Mouse (Mus musculus): Measurements from ENCODE around the gene Clic1. TPM values are rescaled to one million over a fixed set of nuclear protein-coding genes. Genes with fewer than 3 reads are reported as not detected.
"Not testable (repeated sequence)": the region's sequence is repeated elsewhere in the genome, so short reads cannot be mapped to it uniquely, and the experiment has no call there.

Clic1 gene
- total RNA-seq (2021): 10 to 100 TPM in 1 of 2 experiments, 1 to 10 TPM in 1; 9.1 to 10.2 TPM
- long read RNA-seq, experiment 1, transcript Clic1-201 (6 exons, 1,466 nt): major isoform, 15 of 16 reads
- long read RNA-seq, experiment 1, partial matches to known transcripts: 1 of 16 reads
- long read RNA-seq, experiment 1, other reads (novel, unspliced or antisense): 0 of 16 reads
- long read RNA-seq, experiment 2, transcript Clic1-201 (6 exons, 1,466 nt): major isoform, 9 of 9 reads
- long read RNA-seq, experiment 2, partial matches to known transcripts: 0 of 9 reads
- long read RNA-seq, experiment 2, other reads (novel, unspliced or antisense): 0 of 9 reads

GRCm38 (mm10) chr17:35049561-35050016, at the start of gene Clic1:
Gene Clic1 (plus strand): TSS chr17:35049966.
- DNase-seq (ENCODE audit: low spot score in 2 of 2): no peak

GRCm38 (mm10) chr17:35000717-35001451, 48.9 kb upstream of the Clic1 start, which contains the start of gene Vars:
Gene Vars (plus strand): TSS chr17:35000987.
- DNase-seq (ENCODE audit: low spot score in 2 of 2): peak; percentile 67 to 78

GRCm38 (mm10) chr17:35001452-35002152, 48.2 kb upstream of the Clic1 start:
- DNase-seq (ENCODE audit: low spot score in 2 of 2): peak; percentile 25 to 28

GRCm38 (mm10) chr17:35002153-35002865, 47.5 kb upstream of the Clic1 start:
- DNase-seq (ENCODE audit: low spot score in 2 of 2): no peak

GRCm38 (mm10) chr17:35003022-35003838, 46.5 kb upstream of the Clic1 start:
- no peak for DNase-seq (ENCODE audit: low spot score in 2 of 2)

GRCm38 (mm10) chr17:35004075-35004717, 45.6 kb upstream of the Clic1 start:
- DNase-seq (ENCODE audit: low spot score in 2 of 2): no peak

- DNase-seq (ENCODE audit: low spot score in 2 of 2): no peak
These were observed 44.6 kb upstream of the Clic1 start for GRCm38 (mm10) chr17:35005158-35005557.

GRCm38 (mm10) chr17:35005902-35006301, 43.9 kb upstream of the Clic1 start:
- not testable (repeated sequence) for DNase-seq (ENCODE audit: low spot score in 2 of 2)

- no peak for DNase-seq (ENCODE audit: low spot score in 2 of 2)
These were observed 42.3 kb upstream of the Clic1 start for GRCm38 (mm10) chr17:35007387-35007991.

GRCm38 (mm10) chr17:35009586-35009985, 40.2 kb upstream of the Clic1 start:
- no peak for DNase-seq (ENCODE audit: low spot score in 2 of 2)

GRCm38 (mm10) chr17:35011440-35011839, 38.3 kb upstream of the Clic1 start:
- DNase-seq (ENCODE audit: low spot score in 2 of 2): no peak

GRCm38 (mm10) chr17:35012430-35012829, 37.3 kb upstream of the Clic1 start:
- DNase-seq (ENCODE audit: low spot score in 2 of 2): no peak

GRCm38 (mm10) chr17:35013221-35013620, 36.5 kb upstream of the Clic1 start:
- no peak for DNase-seq (ENCODE audit: low spot score in 2 of 2)

GRCm38 (mm10) chr17:35015296-35015695, 34.5 kb upstream of the Clic1 start:
- DNase-seq (ENCODE audit: low spot score in 2 of 2): no peak

GRCm38 (mm10) chr17:35016376-35016775, 33.4 kb upstream of the Clic1 start, which contains the start of gene Vwa7:
Gene Vwa7 (plus strand): TSS chr17:35016579.
- no peak for DNase-seq (ENCODE audit: low spot score in 2 of 2)

GRCm38 (mm10) chr17:35016791-35017705, 32.7 kb upstream of the Clic1 start:
- no peak for DNase-seq (ENCODE audit: low spot score in 2 of 2)

- DNase-seq (ENCODE audit: low spot score in 2 of 2): no peak
These were observed 32.1 kb upstream of the Clic1 start for GRCm38 (mm10) chr17:35017706-35018030.

- DNase-seq (ENCODE audit: low spot score in 2 of 2): no peak
These were observed 31.6 kb upstream of the Clic1 start for GRCm38 (mm10) chr17:35018171-35018570.

Data from left cerebral cortex, adult 18-20 months (tissue).